Mouse (Mus musculus) MEL (cell line): ENCODE data around the gene Aoc1. TPM values are rescaled to one million over a fixed set of nuclear protein-coding genes. Genes with fewer than 3 reads are reported as not detected.

Experiments
- DNase-seq: peaks from one replicate; pipeline ENCODE4 v3.0.0; 2011; ENCODE audit warnings: low read depth, low spot score
- H3K27ac ChIP-seq: 2 replicates; pipeline ENCODE4 v1.5.1; 2012; ENCODE audit warnings: low read depth, mild to moderate bottlenecking, control low read depth, low read length, moderate library complexity; ENCODE audit not compliant: control insufficient read depth
- H3K27me3 ChIP-seq, 2 experiments: fragments of 150-350 bp in 1 of 2; sonication (generic) in 1 of 2; 2 replicates each; pipeline ENCODE4 v1.6.1; 2012; ENCODE audit warnings: low read length in 2 of 2, mild to moderate bottlenecking in 2 of 2, improper control_type of control experiment in 1 of 2, moderate library complexity in 1 of 2; ENCODE audit not compliant: insufficient read depth in 2 of 2, control insufficient read depth in 1 of 2
- H3K36me3 ChIP-seq, 2 experiments: 2 replicates each; pipeline ENCODE4 v1.6.1; 2012 to 2014; ENCODE audit warnings: low read length in 2 of 2, improper control_type of control experiment in 1 of 2, inconsistent platforms in 1 of 2, mild to moderate bottlenecking in 1 of 2; ENCODE audit not compliant: insufficient read depth in 2 of 2, control insufficient read depth in 1 of 2
- H3K4me1 ChIP-seq, 2 experiments: fragments of 150-350 bp in 1 of 2; sonication (generic) in 1 of 2; 2 replicates each; pipeline ENCODE4 v1.6.1; 2012; ENCODE audit warnings: low read length in 2 of 2, improper control_type of control experiment in 1 of 2, mild to moderate bottlenecking in 1 of 2; ENCODE audit not compliant: insufficient read depth in 2 of 2, control insufficient read depth in 1 of 2
- H3K4me3 ChIP-seq, 2 experiments: fragments of 150-350 bp in 1 of 2; sonication (generic) in 1 of 2; 2 replicates each; pipeline ENCODE4 v1.5.1; 2012; ENCODE audit warnings: low read depth in 2 of 2, low read length in 2 of 2, mild to moderate bottlenecking in 2 of 2, moderate library complexity in 2 of 2, control low read depth in 1 of 2, improper control_type of control experiment in 1 of 2; ENCODE audit not compliant: control insufficient read depth in 1 of 2, insufficient read depth in 1 of 2
- H3K79me2 ChIP-seq: 2 replicates; pipeline ENCODE4 v1.6.1; 2012; ENCODE audit warnings: mild to moderate bottlenecking, low read length, moderate library complexity; ENCODE audit not compliant: control insufficient read depth, poor library complexity, insufficient read depth
- H3K9ac ChIP-seq: 2 replicates; pipeline ENCODE4 v1.6.1; 2012; ENCODE audit warnings: low read depth, mild to moderate bottlenecking, control low read depth, low read length, moderate library complexity; ENCODE audit not compliant: control insufficient read depth, poor library complexity, severe bottlenecking
- H3K9me3 ChIP-seq: fragments of 150-350 bp; sonication (generic); replicated peaks from 2 replicates; pipeline ENCODE4 v1.6.1; 2012; ENCODE audit warnings: mild to moderate bottlenecking, low read length, improper control_type of control experiment, moderate library complexity; ENCODE audit not compliant: insufficient read depth
- CHD1 ChIP-seq: IDR thresholded peaks from 2 replicates; pipeline ENCODE4 v1.6.1; 2012; ENCODE audit warnings: low read depth, mild to moderate bottlenecking, inconsistent platforms, low read length, improper control_type of control experiment
- CHD2 ChIP-seq: IDR thresholded peaks from 2 replicates; pipeline ENCODE4 v1.6.1; 2011; ENCODE audit warnings: low read length, improper control_type of control experiment
- E2F4 ChIP-seq: IDR thresholded peaks from 2 replicates; pipeline ENCODE4 v1.6.1; 2011; ENCODE audit warnings: low read depth, low read length, improper control_type of control experiment, borderline replicate concordance
- ELF1 ChIP-seq: IDR thresholded peaks from 2 replicates; pipeline ENCODE4 v1.6.1; 2014; ENCODE audit warnings: low read depth, mild to moderate bottlenecking, inconsistent platforms, low read length, improper control_type of control experiment, moderate library complexity
- EP300 ChIP-seq, 2 experiments: IDR thresholded peaks; 2 replicates each; pipeline ENCODE4 v1.6.1; 2011; ENCODE audit warnings: improper control_type of control experiment in 2 of 2, low read length in 2 of 2, low read depth in 1 of 2, mild to moderate bottlenecking in 1 of 2
- ETS1 ChIP-seq: IDR thresholded peaks from 2 replicates; pipeline ENCODE4 v1.6.1; 2012; ENCODE audit warnings: low read depth, mild to moderate bottlenecking, inconsistent platforms, low read length, improper control_type of control experiment, moderate library complexity
- GABPA ChIP-seq: IDR thresholded peaks from 2 replicates; pipeline ENCODE4 v1.6.1; 2012; ENCODE audit warnings: low read depth, mild to moderate bottlenecking, inconsistent platforms, low read length, improper control_type of control experiment, moderate library complexity
- GATA1 ChIP-seq: IDR thresholded peaks from 2 replicates; pipeline ENCODE4 v1.6.1; 2011; ENCODE audit warnings: low read depth, low read length, improper control_type of control experiment
- HCFC1 ChIP-seq: IDR thresholded peaks from 2 replicates; pipeline ENCODE4 v1.6.1; 2012; ENCODE audit warnings: low read depth, mild to moderate bottlenecking, inconsistent platforms, low read length, improper control_type of control experiment, moderate library complexity
- JUND ChIP-seq: IDR thresholded peaks from 2 replicates; pipeline ENCODE4 v1.6.1; 2011; ENCODE audit warnings: low read depth, mild to moderate bottlenecking, improper control_type of control experiment, low read length
- MAFK ChIP-seq: IDR thresholded peaks from 2 replicates; pipeline ENCODE4 v1.6.1; 2011; ENCODE audit warnings: low read depth, mild to moderate bottlenecking, low read length, improper control_type of control experiment, borderline replicate concordance
- MAX ChIP-seq: IDR thresholded peaks from 2 replicates; pipeline ENCODE4 v1.6.1; 2011; ENCODE audit warnings: low read length, improper control_type of control experiment
- MAZ ChIP-seq: IDR thresholded peaks from 2 replicates; pipeline ENCODE4 v1.6.1; 2012; ENCODE audit warnings: low read depth, mild to moderate bottlenecking, inconsistent platforms, low read length, improper control_type of control experiment
- MEF2A ChIP-seq: IDR thresholded peaks from 2 replicates; pipeline ENCODE4 v1.6.1; 2014; ENCODE audit warnings: low read depth, mild to moderate bottlenecking, inconsistent platforms, low read length, improper control_type of control experiment; ENCODE audit not compliant: poor library complexity, insufficient replicate concordance, severe bottlenecking; ENCODE audit errors: extremely low read depth
- MXI1 ChIP-seq: IDR thresholded peaks from 2 replicates; pipeline ENCODE4 v1.6.1; 2011; ENCODE audit warnings: mild to moderate bottlenecking, low read depth, low read length, improper control_type of control experiment
- NRF1 ChIP-seq: IDR thresholded peaks from 2 replicates; pipeline ENCODE4 v1.6.1; 2014; ENCODE audit warnings: low read depth, mild to moderate bottlenecking, inconsistent platforms, low read length, improper control_type of control experiment, moderate library complexity; ENCODE audit not compliant: poor library complexity, insufficient read depth, severe bottlenecking
- POLR2A ChIP-seq, 2 experiments: IDR thresholded peaks; 2 replicates each; pipeline ENCODE4 v1.6.1; 2011 to 2012; ENCODE audit warnings: low read length in 2 of 2, mild to moderate bottlenecking in 2 of 2, control low read depth in 1 of 2, improper control_type of control experiment in 1 of 2, low read depth in 1 of 2, moderate library complexity in 1 of 2; ENCODE audit not compliant: control insufficient read depth in 1 of 2, insufficient read depth in 1 of 2, poor library complexity in 1 of 2
- POLR2AphosphoS2 ChIP-seq: IDR thresholded peaks from 2 replicates; pipeline ENCODE4 v1.6.1; 2011; ENCODE audit warnings: low read length, improper control_type of control experiment
- POLR2AphosphoS5 ChIP-seq: IDR thresholded peaks from 2 replicates; pipeline ENCODE4 v1.6.1; 2012; ENCODE audit warnings: low read depth, borderline replicate concordance, mild to moderate bottlenecking, inconsistent platforms, low read length, moderate library complexity, mixed read lengths
- RCOR1 ChIP-seq: IDR thresholded peaks from 2 replicates; pipeline ENCODE4 v1.6.1; 2012; ENCODE audit warnings: low read depth, mild to moderate bottlenecking, inconsistent platforms, low read length, improper control_type of control experiment
- SIN3A ChIP-seq: IDR thresholded peaks from 2 replicates; pipeline ENCODE4 v1.6.1; 2012; ENCODE audit warnings: low read length, improper control_type of control experiment, inconsistent platforms
- TBP ChIP-seq: IDR thresholded peaks from 2 replicates; pipeline ENCODE4 v1.8.0; 2011; ENCODE audit warnings: low read depth, low read length, improper control_type of control experiment
- TCF12 ChIP-seq: IDR thresholded peaks from 2 replicates; pipeline ENCODE4 v1.6.1; 2014; ENCODE audit warnings: low read depth, mild to moderate bottlenecking, inconsistent platforms, low read length, improper control_type of control experiment, moderate library complexity
- USF1 ChIP-seq: IDR thresholded peaks from 2 replicates; pipeline ENCODE4 v1.6.1; 2014; ENCODE audit warnings: low read depth, mild to moderate bottlenecking, inconsistent platforms, low read length, improper control_type of control experiment, moderate library complexity
- USF2 ChIP-seq, 2 experiments: IDR thresholded peaks; 2 replicates each; pipeline ENCODE4 v1.6.1; 2011 to 2012; ENCODE audit warnings: improper control_type of control experiment in 2 of 2, low read length in 2 of 2, borderline replicate concordance in 1 of 2, inconsistent platforms in 1 of 2, low read depth in 1 of 2, mild to moderate bottlenecking in 1 of 2; ENCODE audit not compliant: insufficient read depth in 1 of 2
- ZKSCAN1 ChIP-seq: IDR thresholded peaks from 2 replicates; pipeline ENCODE4 v1.6.1; 2012; ENCODE audit warnings: low read depth, mild to moderate bottlenecking, inconsistent platforms, low read length, improper control_type of control experiment, moderate library complexity
- polyA plus RNA-seq, 2 experiments: library from polyadenylated mRNA; stranded (reverse) in 1 of 2; unstranded in 1 of 2; fragments of >175 nt in 1 of 2; fragments of >200 nt in 1 of 2; gene quantifications; 2 replicates each; pipeline versions ENCODE4 v1.2.1 to v1.2.4; 2012; ENCODE audit warnings: low replicate concordance in 2 of 2, low read depth in 1 of 2; ENCODE audit not compliant: insufficient read length in 2 of 2, insufficient read depth in 1 of 2, missing spikeins in 1 of 2
- total RNA-seq: library from RNA; depleted of rRNA; stranded (reverse); fragments of 300-350 nt; gene quantifications from 2 replicates; pipeline ENCODE4 v1.2.3, GENCODE M21; 2012

Gene Aoc1
- total and polyA plus RNA-seq, 3 experiments, result not detected

DNA sequence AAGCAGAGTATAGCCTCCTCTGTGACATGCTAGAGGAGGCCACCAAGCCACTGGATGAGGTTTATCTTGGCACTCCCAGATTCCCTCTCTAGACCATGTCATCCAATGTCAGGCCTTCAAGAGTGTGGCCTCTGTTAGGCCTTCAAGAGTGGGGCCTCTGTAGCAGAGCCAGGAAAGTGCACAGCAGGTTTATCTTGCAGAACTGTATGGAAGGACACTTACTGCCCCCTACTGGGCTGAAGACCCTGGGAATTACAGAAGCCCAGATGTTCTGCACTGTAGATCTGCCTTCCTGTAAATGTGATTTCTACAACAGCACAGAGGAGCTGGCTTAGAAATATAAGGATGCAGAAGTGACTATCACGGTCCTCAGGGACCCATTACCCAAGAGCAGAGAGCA lies 82.2 kb downstream of the Aoc1 start:
- H3K27ac ChIP-seq, result no peak overlapping the region
- no peaks in the 10 kb centered on the region for H3K36me3 ChIP-seq
- no peaks in the 10 kb centered on the region for H3K9me3 ChIP-seq
- TF ChIP-seq ZKSCAN1 (no peak), ELF1 (no peak), MAFK (no peak), SIN3A (no peak), USF2 (IDR thresholded peaks at IDR 0.05; ENCODE audit: borderline replicate concordance in 1 of 2, insufficient read depth in 1 of 2, low read depth in 1 of 2, low read length in 2 of 2) (no peak), POLR2AphosphoS5 (no peak), TBP (no peak), HCFC1 (no peak), POLR2A (IDR thresholded peaks at IDR 0.05; ENCODE audit: control insufficient read depth in 1 of 2, insufficient read depth in 1 of 2, low read depth in 1 of 2, low read length in 2 of 2, poor library complexity in 1 of 2) (no peak), CHD1 (no peak), POLR2AphosphoS2 (no peak), GABPA (no peak), E2F4 (no peak), MXI1 (no peak), MAX (no peak), EP300 (IDR thresholded peaks at IDR 0.05; ENCODE audit: low read depth in 1 of 2, low read length in 2 of 2) (no peak), CHD2 (no peak)
- H3K9ac ChIP-seq, result no peak overlapping the region
- H3K4me3 ChIP-seq, result no peak overlapping the region
- H3K79me2 ChIP-seq, result no peaks in the 10 kb centered on the region
- DNase-seq, result no peak
- no peaks in the 10 kb centered on the region for H3K27me3 ChIP-seq
- no peaks in the 10 kb centered on the region for H3K4me1 ChIP-seq

DNA sequence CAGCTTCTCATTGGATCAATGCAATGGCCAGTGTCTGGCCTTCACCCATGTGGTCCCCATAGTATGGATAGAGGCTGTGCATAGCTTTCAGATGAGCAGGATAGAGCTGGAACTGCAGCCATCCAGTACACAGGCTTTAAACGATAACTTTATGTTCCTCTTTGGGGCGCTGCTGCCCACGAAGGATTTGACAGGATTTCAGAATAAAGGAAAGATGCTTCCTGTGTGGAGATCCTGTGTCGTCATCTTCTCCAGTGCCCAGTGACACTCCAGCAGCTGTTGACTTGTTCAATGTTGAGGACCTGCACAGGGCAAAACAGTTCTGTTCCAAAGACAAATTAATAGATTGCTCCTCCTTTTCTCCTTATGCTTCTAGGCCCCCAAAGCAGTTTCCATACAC lies 84.1 kb downstream of the Aoc1 start:
- Histone ChIP-seq H3K9ac (no peak overlapping the region), H3K27ac (no peak overlapping the region)
- TF ChIP-seq TBP, result no peak
- TF ChIP-seq MAZ, result no peak
- TF ChIP-seq POLR2AphosphoS2, result no peak
- TF ChIP-seq EP300 (IDR thresholded peaks at IDR 0.05; ENCODE audit: low read depth in 1 of 2, low read length in 2 of 2), result no peak
- no peak for TF ChIP-seq JUND
- no peak for TF ChIP-seq GATA1
- no peak for TF ChIP-seq GABPA
- TF ChIP-seq MEF2A, result no peak
- TF ChIP-seq ETS1, result no peak
- no peak for TF ChIP-seq ZKSCAN1
- TF ChIP-seq POLR2A (IDR thresholded peaks at IDR 0.05; ENCODE audit: control insufficient read depth in 1 of 2, insufficient read depth in 1 of 2, low read depth in 1 of 2, low read length in 2 of 2, poor library complexity in 1 of 2), result no peak
- no peak for TF ChIP-seq SIN3A
- TF ChIP-seq TCF12, result no peak
- TF ChIP-seq E2F4, result no peak
- TF ChIP-seq USF1, result no peak
- no peak for TF ChIP-seq NRF1
- no peak for TF ChIP-seq RCOR1

More for the DNA sequence above, 84.1 kb downstream of the Aoc1 start:
- Histone ChIP-seq H3K9me3 (no peaks in the 10 kb centered on the region), H3K4me3 (no peak overlapping the region), H3K4me1 (no peaks in the 10 kb centered on the region), H3K36me3 (no peaks in the 10 kb centered on the region), H3K79me2 (no peaks in the 10 kb centered on the region), H3K27me3 (no peaks in the 10 kb centered on the region)
- no peak for DNase-seq
